Comparison of ENCODE assay signal across 9 mouse cellular contexts in genomic region chr8:121935341-121936294, GRCm38 (mm10). TPM values are rescaled to one million over a fixed set of nuclear protein-coding genes. Genes with fewer than 3 reads are reported as not detected.
DNase-seq lines count a peak whose midpoint lies in the region; ATAC-seq and TF ChIP-seq lines count a peak whose summit lies in the region.
"Had no signal": no experiment of that assay in that cellular context is flagged by ENCODE, and none has a peak within 500 bp of the region (broad histone marks: within the 10 kb centered on the region; RNA-seq: fewer than 3 reads in every experiment).

No protein-coding gene starts in this region.

- H3K27me3 ChIP-seq in E14TG2a.4 (ENCODE audit: insufficient read depth, low read length), result 0 out of 2 replicates have a peak, but pooled peaks cover 4% of the 10 kb centered on the region
- no peaks in the 10 kb centered on the region for H3K27me3 ChIP-seq in hindbrain, embryonic 16.5 days (replicated peaks; ENCODE audit: control insufficient read depth, insufficient read depth, low read length)
- H3K27me3 ChIP-seq: heart, embryonic 15.5 days had no signal

- peak overlapping the region; percentile 78 for H3K27ac ChIP-seq in hindbrain, embryonic 16.5 days (ENCODE audit: low read depth, low read length)
- H3K27ac ChIP-seq: heart, embryonic 15.5 days had no signal

- H3K4me1 ChIP-seq in E14TG2a.4 (replicated peaks; ENCODE audit: low read depth, low read length), result peaks cover 67% of the 10 kb centered on the region
- H3K4me1 ChIP-seq in hindbrain, embryonic 16.5 days (ENCODE audit: control insufficient read depth, insufficient read depth, low read depth, low read length), result peaks cover 16% of the 10 kb centered on the region

- no peaks in the 10 kb centered on the region for H3K9me3 ChIP-seq in E14TG2a.4 (ENCODE audit: low read length)
- no peaks in the 10 kb centered on the region for H3K9me3 ChIP-seq in hindbrain, embryonic 16.5 days (ENCODE audit: control insufficient read depth, low read length)
- H3K9me3 ChIP-seq: heart, embryonic 15.5 days had no signal

- peak overlapping the region; percentile 15; the same call in 1 of the 2 replicates for H3K9ac ChIP-seq in hindbrain, embryonic 16.5 days (ENCODE audit: low read depth, low read length)
- H3K9ac ChIP-seq: heart, embryonic 15.5 days had no signal

- peak; percentile 52 for ATAC-seq in frontal cortex, adult (ENCODE audit: low TSS enrichment)
- peak; percentile 93 for ATAC-seq in hindbrain, embryonic 16.5 days
- peak; percentile 38; the same call in 1 of the 2 replicates for ATAC-seq in megakaryocyte-erythroid progenitor cell, adult 5-6 weeks (replicated peaks; ENCODE audit: low FRiP score, low TSS enrichment, poor library complexity, severe bottlenecking)

- H3K4me3 ChIP-seq in E14TG2a.4 (replicated peaks; ENCODE audit: low read length), result no peak overlapping the region
- H3K4me3 ChIP-seq in hindbrain, embryonic 16.5 days (ENCODE audit: low read length), result no peak overlapping the region
- H3K4me3 ChIP-seq: heart, embryonic 15.5 days had no signal

- H3K4me2 ChIP-seq in hindbrain, embryonic 16.5 days (ENCODE audit: low read length), result 0 out of 2 replicates have a peak overlapping the region, but pooled peaks have one; percentile 7
- H3K4me2 ChIP-seq: heart, embryonic 15.5 days had no signal

- no peaks in the 10 kb centered on the region for H3K36me3 ChIP-seq in E14TG2a.4 (ENCODE audit: insufficient read depth, low read length)
- no peaks in the 10 kb centered on the region for H3K36me3 ChIP-seq in hindbrain, embryonic 16.5 days (ENCODE audit: control insufficient read depth, insufficient read depth, low read length)
- H3K36me3 ChIP-seq: heart, embryonic 15.5 days had no signal

- TF ChIP-seq CTCF in E14TG2a.4 (conservative IDR thresholded peaks at IDR 0.05; ENCODE audit: low read length), result peak; percentile 22

- WGBS in hindbrain, embryonic 16.5 days, result 32% methylated on average over 12 of the region's 12 CpGs

- DNase-seq in frontal cortex, postnatal 25 days (ENCODE audit: low spot score in 2 of 2), result no peak
- DNase-seq in cerebellum, postnatal 4 days (ENCODE audit: low spot score in 2 of 2), result peak; percentile 74 to 95
- DNase-seq in testis, postnatal 14 days (ENCODE audit: low spot score), result peak; percentile 55
- DNase-seq in heart, adult 18-20 months, result no peak

RNA-seq across cellular contexts. Expression of gene Car5a, which starts 9.1 kb away (rescaled TPM):
- polyA plus RNA-seq in hindbrain, embryonic 16.5 days (2015; fragmentation: Nextera tagmentation; extraction: Ambion mirVana), result 0.25 and 0.40 TPM in 2 replicates
- not detected in 2 replicates for total RNA-seq in megakaryocyte-erythroid progenitor cell, adult 5-6 weeks (2014; fragmentation: Nextera tagmentation)
- total RNA-seq in megakaryocyte-erythroid progenitor cell, adult 5-6 weeks (2017), result not detected in 2 replicates
- not detected for total RNA-seq in heart, adult 18-20 months (2021)
- polyA plus RNA-seq: heart, embryonic 15.5 days had no signal

RNA-seq across cellular contexts. Expression of gene Banp, which starts 13.9 kb away (rescaled TPM):
- polyA plus RNA-seq in hindbrain, embryonic 16.5 days (2015; fragmentation: Nextera tagmentation; extraction: Ambion mirVana), result 49.9 and 54.9 TPM in 2 replicates
- total RNA-seq in megakaryocyte-erythroid progenitor cell, adult 5-6 weeks (2014; fragmentation: Nextera tagmentation), result 18.4 and 22.9 TPM in 2 replicates
- 10.8 and 17.3 TPM in 2 replicates for total RNA-seq in megakaryocyte-erythroid progenitor cell, adult 5-6 weeks (2017)
- 10 to 100 TPM; 30.4 to 35.6 TPM for total RNA-seq in heart, adult 18-20 months (2021)

RNA-seq across cellular contexts. Expression of gene Slc7a5, which starts 28.1 kb away (rescaled TPM):
- polyA plus RNA-seq in hindbrain, embryonic 16.5 days (2015; fragmentation: Nextera tagmentation; extraction: Ambion mirVana), result 44.9 and 57.8 TPM in 2 replicates
- 78.1 and 90.0 TPM in 2 replicates for total RNA-seq in megakaryocyte-erythroid progenitor cell, adult 5-6 weeks (2014; fragmentation: Nextera tagmentation)
- total RNA-seq in megakaryocyte-erythroid progenitor cell, adult 5-6 weeks (2017), result 23.6 and 43.1 TPM in 2 replicates
- 1 to 10 TPM; 4.1 to 4.8 TPM for total RNA-seq in heart, adult 18-20 months (2021)

Comparison
In these comparisons a context has a peak if more than half of its experiments do, and no peak if none do; other contexts are left out.
1. ATAC-seq: peak in every context shown above with its lines; median percentile 93 in hindbrain, embryonic 16.5 days; 52 in frontal cortex, adult; 38 in megakaryocyte-erythroid progenitor cell, adult 5-6 weeks.
2. DNase-seq: peak in cerebellum, postnatal 4 days (2 of 2) and testis, postnatal 14 days (single experiment); none in frontal cortex, postnatal 25 days (0 of 2) and heart, adult 18-20 months (0 of 2).
3. RNA of gene Slc7a5, which starts 28.1 kb away (total RNA-seq): 23.6 to 90.0 TPM in megakaryocyte-erythroid progenitor cell, adult 5-6 weeks; 4.1 to 4.8 TPM in heart, adult 18-20 months; every median in the first group is over 4 times any median in the second.